Mouse (Mus musculus) megakaryocyte, embryonic 14.5 days (primary cell): ENCODE measurements at regions not wholly inside any gene's neighbourhood (a gene's known extent, or its start where the extent isn't known, plus 50 kb on each side); places are given as distances from the start of the nearest gene placed in this dataset.
"Not testable (repeated sequence)": the region's sequence is repeated elsewhere in the genome, so short reads cannot be mapped to it uniquely, and the experiment has no call there.

Experiments used
- FLI1 ChIP-seq: IDR thresholded peaks from 2 replicates; pipeline ENCODE4 v1.6.1; 2012; ENCODE audit warnings: low read length, inconsistent platforms, mixed read lengths
- GATA1 ChIP-seq: IDR thresholded peaks from 3 replicates; pipeline ENCODE4 v1.6.1; 2012; ENCODE audit warnings: mixed read lengths, low read length, inconsistent platforms, borderline replicate concordance

GRCm38 (mm10) chr13:8030096-8030495 is 172.6 kb upstream of the Adarb2 start:
- TF ChIP-seq GATA1, FLI1: not testable (repeated sequence)
